Mouse (Mus musculus): ENCODE results near the gene Zmym3.

Gene Zmym3

GRCm38 (mm10) chrX:101420700-101421095 lies at the start of gene Zmym3:
Gene Zmym3, minus strand, starts transcription at chrX:101420849.
- H3K27me3 ChIP-seq (ENCODE audit: control insufficient read depth, insufficient read depth, low read length, poor library complexity, severe bottlenecking) = no peaks in the 10 kb centered on the region
- no peak for DNase-seq (ENCODE audit: low read depth, low spot score)
- H3K36me3 ChIP-seq (ENCODE audit: control insufficient read depth, insufficient read depth, low read length, poor library complexity, severe bottlenecking) = no peaks in the 10 kb centered on the region

DNA sequence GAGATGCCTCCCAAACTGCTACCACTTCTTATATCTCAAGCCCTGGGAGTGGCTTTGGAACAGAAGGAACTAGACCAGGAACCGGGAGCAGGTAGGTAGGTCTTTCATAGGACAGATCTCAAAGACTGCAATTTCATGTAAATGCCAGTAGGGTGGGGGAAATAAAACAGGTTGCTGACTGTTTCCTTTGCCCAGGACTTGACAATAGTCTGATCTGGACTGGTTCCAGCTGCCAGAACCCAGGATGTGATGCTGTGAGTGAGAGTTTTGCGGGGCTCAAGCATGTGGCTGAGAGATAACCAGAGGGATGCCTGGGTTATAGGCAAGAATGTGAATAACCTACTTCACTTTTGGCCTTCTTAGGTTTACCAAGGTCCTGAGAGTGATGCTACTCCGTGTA lies 30.9 kb upstream of the Zmym3 start:
- Histone ChIP-seq H3K36me3 (ENCODE audit: control insufficient read depth, insufficient read depth, low read length, poor library complexity, severe bottlenecking) (no peaks in the 10 kb centered on the region), H3K27me3 (ENCODE audit: control insufficient read depth, insufficient read depth, low read length, poor library complexity, severe bottlenecking) (no peaks in the 10 kb centered on the region)
- DNase-seq (ENCODE audit: low read depth, low spot score) = no peak

DNA sequence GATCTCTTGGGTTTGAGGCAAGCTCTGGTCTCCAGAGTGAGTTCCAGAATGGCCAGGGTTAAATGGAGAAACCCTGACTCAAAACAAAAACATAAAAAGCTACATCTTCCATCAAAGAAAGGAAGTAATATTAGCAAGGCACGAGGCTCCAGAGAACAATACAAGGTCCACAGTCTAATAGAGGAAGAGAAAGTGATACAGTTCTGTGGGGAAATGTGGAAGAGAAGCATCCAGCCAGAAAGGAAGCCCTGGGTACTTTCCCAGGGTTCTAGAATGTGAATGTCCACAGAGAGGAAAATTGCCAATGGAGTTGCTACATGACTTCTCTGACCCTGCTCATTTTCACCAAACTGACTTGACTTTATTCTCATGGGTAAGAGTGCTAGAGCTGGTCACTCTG lies 30.5 kb upstream of the Zmym3 start:
- H3K36me3 ChIP-seq (ENCODE audit: control insufficient read depth, insufficient read depth, low read length, poor library complexity, severe bottlenecking) = no peaks in the 10 kb centered on the region; the same call in 1 of the 2 replicates
- DNase-seq (ENCODE audit: low read depth, low spot score) = no peak
- no peaks in the 10 kb centered on the region for H3K27me3 ChIP-seq (ENCODE audit: control insufficient read depth, insufficient read depth, low read length, poor library complexity, severe bottlenecking)

- Histone ChIP-seq H3K36me3 (ENCODE audit: control insufficient read depth, insufficient read depth, low read length, poor library complexity, severe bottlenecking) (no peaks in the 10 kb centered on the region; the same call in 1 of the 2 replicates), H3K27me3 (ENCODE audit: control insufficient read depth, insufficient read depth, low read length, poor library complexity, severe bottlenecking) (no peaks in the 10 kb centered on the region)
- no peak for DNase-seq (ENCODE audit: low read depth, low spot score)
Observed at GRCm38 (mm10) chrX:101448886-101449475, 28.3 kb upstream of the Zmym3 start, which contains the start of gene Itgb1bp2. Gene Itgb1bp2, plus strand, starts transcription at chrX:101449088.

DNA sequence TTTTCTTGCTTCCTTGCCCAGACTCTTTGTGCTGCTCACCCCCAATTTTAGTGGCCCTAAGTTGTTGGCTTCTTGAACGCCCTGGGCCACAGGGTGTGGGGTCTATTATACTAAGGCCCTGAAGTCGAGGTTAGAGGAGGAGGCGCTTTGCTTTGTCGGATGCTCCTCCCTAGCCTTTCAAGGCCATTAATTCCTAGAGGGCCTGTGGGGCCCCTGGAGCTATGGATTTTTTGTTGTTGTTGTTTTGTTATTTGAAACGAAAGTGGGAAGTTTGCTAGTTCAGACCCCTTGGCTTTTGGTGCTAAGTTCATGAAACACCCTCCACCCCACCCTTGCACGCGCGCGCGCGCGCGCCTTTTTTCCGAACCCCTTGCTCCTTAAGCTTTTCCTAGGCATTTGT lies 9.3 kb upstream of the Zmym3 start:
- no peaks in the 10 kb centered on the region for H3K27me3 ChIP-seq (ENCODE audit: control insufficient read depth, insufficient read depth, low read length, poor library complexity, severe bottlenecking)
- H3K36me3 ChIP-seq (ENCODE audit: control insufficient read depth, insufficient read depth, low read length, poor library complexity, severe bottlenecking) = 0 out of 2 replicates have a peak, but pooled peaks cover 1% of the 10 kb centered on the region
- no peak for DNase-seq (ENCODE audit: low read depth, low spot score)

DNA sequence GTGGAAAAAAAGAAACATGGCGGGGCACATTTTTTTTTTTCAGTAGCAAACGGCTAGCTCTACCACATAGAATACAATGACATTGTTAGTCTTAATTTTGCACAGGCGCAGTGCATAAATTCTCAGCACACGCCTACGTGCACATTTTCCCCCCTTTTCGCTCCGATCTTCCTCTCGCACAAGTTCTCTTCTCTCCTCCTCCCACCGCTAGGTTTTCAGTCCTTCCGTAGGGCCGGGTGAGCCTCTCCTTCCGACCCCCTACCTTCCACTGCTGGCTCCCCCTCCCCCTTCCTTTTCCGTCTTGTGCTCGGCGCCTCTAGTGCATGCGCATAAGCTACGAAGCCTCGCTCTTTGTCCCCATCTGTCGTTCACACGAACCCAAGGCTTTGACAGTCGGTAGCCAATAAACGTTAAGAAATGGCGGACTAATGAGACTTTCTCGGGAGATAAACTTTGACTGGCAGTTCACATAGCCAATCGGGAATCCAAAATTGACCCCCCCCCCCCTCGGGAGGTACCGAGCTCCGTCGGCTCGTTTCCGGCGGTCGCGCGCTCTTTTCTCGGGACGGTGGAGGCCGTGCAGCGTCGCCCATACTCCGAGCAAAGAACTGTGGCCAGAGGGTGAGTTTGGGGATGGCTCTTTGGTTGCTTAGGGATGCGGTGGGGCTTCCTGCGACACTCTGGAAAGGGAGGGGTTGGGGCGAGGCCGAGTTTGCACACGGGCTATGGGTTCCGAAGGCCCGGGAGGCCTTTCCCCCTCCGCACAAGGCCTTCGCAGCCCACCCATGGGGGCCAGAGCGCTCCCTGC lies 8.7 kb upstream of the Zmym3 start, which contains the start of gene Nono:
Gene Nono (plus strand): TSS at position 177 of the 808 bp plus-strand sequence.
- H3K36me3 ChIP-seq (ENCODE audit: control insufficient read depth, insufficient read depth, low read length, poor library complexity, severe bottlenecking) = 0 out of 2 replicates have a peak, but pooled peaks cover 1% of the 10 kb centered on the region
- no peaks in the 10 kb centered on the region for H3K27me3 ChIP-seq (ENCODE audit: control insufficient read depth, insufficient read depth, low read length, poor library complexity, severe bottlenecking)
- DNase-seq (ENCODE audit: low read depth, low spot score) = peak; percentile 95

GRCm38 (mm10) chrX:101428785-101429141 lies 8.1 kb upstream of the Zmym3 start:
- Histone ChIP-seq H3K36me3 (ENCODE audit: control insufficient read depth, insufficient read depth, low read length, poor library complexity, severe bottlenecking) (0 out of 2 replicates have a peak, but pooled peaks cover 1% of the 10 kb centered on the region), H3K27me3 (ENCODE audit: control insufficient read depth, insufficient read depth, low read length, poor library complexity, severe bottlenecking) (no peaks in the 10 kb centered on the region)
- DNase-seq (ENCODE audit: low read depth, low spot score) = no peak

DNA sequence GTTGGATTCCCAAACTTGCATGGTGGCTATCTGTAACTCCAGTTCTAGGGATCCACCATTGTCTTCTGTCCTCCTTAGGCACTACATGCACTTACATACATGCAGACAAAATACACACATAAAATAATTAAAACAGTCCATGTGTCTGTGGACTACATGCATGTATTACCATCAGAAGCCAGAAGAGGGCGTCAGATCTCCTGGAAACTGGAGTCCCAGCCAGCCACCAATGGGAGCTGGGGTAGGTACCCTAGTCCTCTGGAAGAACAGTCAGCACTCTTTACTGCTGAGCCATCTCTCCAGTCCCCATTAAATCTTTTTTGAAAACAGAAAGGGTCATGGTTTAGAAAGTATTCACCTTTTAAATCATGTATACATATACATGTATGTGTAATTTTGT lies 7.1 kb upstream of the Zmym3 start:
- DNase-seq (ENCODE audit: low read depth, low spot score) = peak; percentile 54
- no peaks in the 10 kb centered on the region for H3K27me3 ChIP-seq (ENCODE audit: control insufficient read depth, insufficient read depth, low read length, poor library complexity, severe bottlenecking)
- 0 out of 2 replicates have a peak, but pooled peaks cover 1% of the 10 kb centered on the region for H3K36me3 ChIP-seq (ENCODE audit: control insufficient read depth, insufficient read depth, low read length, poor library complexity, severe bottlenecking)

DNA sequence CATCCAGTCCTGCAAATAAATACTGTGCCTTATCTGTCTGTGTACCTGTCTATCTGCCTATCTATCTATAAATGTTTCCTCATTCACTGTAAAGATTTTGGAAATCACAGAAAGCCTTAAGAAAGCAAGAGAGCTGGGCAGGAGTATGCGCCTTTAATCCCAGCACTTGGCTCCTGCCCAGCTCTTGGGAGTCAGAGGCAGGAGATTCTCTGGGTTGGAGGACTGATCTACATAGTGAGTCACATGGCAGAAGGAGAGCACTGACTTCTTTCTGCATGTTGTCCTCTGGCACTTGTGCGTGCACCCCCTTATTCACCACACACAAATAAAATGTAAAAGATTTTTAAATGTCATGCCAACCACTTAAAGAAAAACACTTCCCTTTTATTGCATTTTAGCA lies 2.8 kb upstream of the Zmym3 start:
- no peak for DNase-seq (ENCODE audit: low read depth, low spot score)
- H3K27me3 ChIP-seq (ENCODE audit: control insufficient read depth, insufficient read depth, low read length, poor library complexity, severe bottlenecking) = no peaks in the 10 kb centered on the region
- no peaks in the 10 kb centered on the region for H3K36me3 ChIP-seq (ENCODE audit: control insufficient read depth, insufficient read depth, low read length, poor library complexity, severe bottlenecking)

- Histone ChIP-seq H3K27me3 (ENCODE audit: control insufficient read depth, insufficient read depth, low read length, poor library complexity, severe bottlenecking) (no peaks in the 10 kb centered on the region), H3K36me3 (ENCODE audit: control insufficient read depth, insufficient read depth, low read length, poor library complexity, severe bottlenecking) (no peaks in the 10 kb centered on the region)
- peak; percentile 85 for DNase-seq (ENCODE audit: low read depth, low spot score)
Observed at GRCm38 (mm10) chrX:101419725-101420699, 637 bp downstream of the Zmym3 start.

DNA sequence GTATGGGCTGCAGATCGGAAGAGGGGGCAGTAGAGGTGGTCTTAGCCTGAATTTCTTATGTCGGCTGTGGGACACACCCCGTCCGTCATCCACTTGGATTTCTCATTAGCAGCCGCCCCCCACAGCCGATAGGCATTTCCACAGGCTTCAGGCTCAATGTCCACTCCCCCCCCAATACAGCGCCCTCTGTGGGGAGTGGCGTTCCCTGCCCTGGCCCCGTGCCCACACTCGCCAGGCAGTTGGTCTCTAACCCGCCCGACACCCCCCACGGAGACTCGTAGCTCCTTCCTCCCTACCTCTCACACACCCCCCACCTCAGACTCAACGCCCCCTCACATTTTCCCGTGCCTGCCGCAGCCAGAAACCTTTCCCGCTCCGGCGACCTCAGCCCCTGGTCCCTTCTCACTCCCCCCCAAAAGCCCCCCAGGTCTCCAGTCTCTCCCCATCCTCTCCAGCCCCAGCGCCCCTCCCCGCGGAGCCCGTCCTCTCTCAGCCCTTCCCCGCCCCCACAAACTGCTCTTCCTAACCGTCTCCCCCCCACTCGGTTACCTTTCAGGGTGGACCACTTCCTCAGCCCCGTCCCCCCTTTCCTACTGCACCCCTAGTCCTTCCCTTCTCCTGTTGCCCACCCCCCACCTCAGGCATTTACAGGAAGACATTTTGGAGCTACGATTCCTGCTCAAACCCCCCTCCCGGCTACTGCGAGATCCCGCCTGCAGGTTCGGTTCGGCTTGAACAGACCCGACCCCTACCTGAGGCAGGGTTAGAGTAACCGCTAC lies 1.5 kb downstream of the Zmym3 start:
- peak; percentile 47 for DNase-seq (ENCODE audit: low read depth, low spot score)
- Histone ChIP-seq H3K36me3 (ENCODE audit: control insufficient read depth, insufficient read depth, low read length, poor library complexity, severe bottlenecking) (no peaks in the 10 kb centered on the region), H3K27me3 (ENCODE audit: control insufficient read depth, insufficient read depth, low read length, poor library complexity, severe bottlenecking) (no peaks in the 10 kb centered on the region)

- Histone ChIP-seq H3K27me3 (ENCODE audit: control insufficient read depth, insufficient read depth, low read length, poor library complexity, severe bottlenecking) (no peaks in the 10 kb centered on the region), H3K36me3 (ENCODE audit: control insufficient read depth, insufficient read depth, low read length, poor library complexity, severe bottlenecking) (no peaks in the 10 kb centered on the region)
- no peak for DNase-seq (ENCODE audit: low read depth, low spot score)
Observed at GRCm38 (mm10) chrX:101396459-101396858, 24.2 kb downstream of the Zmym3 start.

DNA sequence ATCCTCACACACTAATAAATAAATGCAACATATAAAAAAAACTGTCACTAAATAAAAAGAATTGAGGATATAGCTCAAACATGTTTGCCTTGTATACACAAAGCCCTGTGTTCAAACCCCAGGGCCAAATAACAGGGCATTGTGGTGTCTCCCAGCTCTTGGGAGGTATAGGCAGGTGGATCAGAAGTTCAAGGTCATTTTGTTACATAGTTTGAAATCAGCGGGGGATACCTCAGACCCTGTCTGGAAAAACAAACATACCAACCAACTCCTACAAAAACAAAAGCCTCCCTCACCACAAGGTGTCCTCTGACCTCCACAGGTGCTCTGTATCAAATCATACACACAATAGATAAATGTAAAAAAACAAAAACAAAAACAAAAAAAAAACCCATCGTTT lies 26.3 kb downstream of the Zmym3 start:
- no peak for DNase-seq (ENCODE audit: low read depth, low spot score)
- H3K36me3 ChIP-seq (ENCODE audit: control insufficient read depth, insufficient read depth, low read length, poor library complexity, severe bottlenecking) = no peaks in the 10 kb centered on the region
- H3K27me3 ChIP-seq (ENCODE audit: control insufficient read depth, insufficient read depth, low read length, poor library complexity, severe bottlenecking) = no peaks in the 10 kb centered on the region

All from splenic B cell, adult 2 months (primary cell).